Comparison of ENCODE assay signal across 10 mouse cellular contexts in genomic region chr14:86786866-86787265, GRCm38 (mm10).
A peak's percentile ranks its signal among the peaks of the same experiment; 100 is the strongest.
DNase-seq lines count a peak whose midpoint lies in the region; ATAC-seq and TF ChIP-seq lines count a peak whose summit lies in the region.
"Had no signal": no experiment of that assay in that cellular context is flagged by ENCODE, and none has a peak within 500 bp of the region (broad histone marks: within the 10 kb centered on the region; RNA-seq: fewer than 3 reads in every experiment).

No protein-coding gene starts in this region.

- no peaks in the 10 kb centered on the region for H3K9me3 ChIP-seq in kidney, postnatal 0 days (replicated peaks; ENCODE audit: low read length)
- H3K9me3 ChIP-seq in forebrain, postnatal 0 days (ENCODE audit: low read length) = no peaks in the 10 kb centered on the region
- no peaks in the 10 kb centered on the region for H3K9me3 ChIP-seq in midbrain, postnatal 0 days (ENCODE audit: low read length)
- H3K9me3 ChIP-seq: embryonic facial prominence, embryonic 15.5 days; limb, embryonic 15.5 days had no signal

- H3K4me3 ChIP-seq in kidney, postnatal 0 days (replicated peaks; ENCODE audit: low read depth, low read length) = no peak overlapping the region
- no peak overlapping the region for H3K4me3 ChIP-seq in forebrain, postnatal 0 days (ENCODE audit: low read depth, low read length)
- H3K4me3 ChIP-seq in midbrain, postnatal 0 days (ENCODE audit: low read depth, low read length) = no peak overlapping the region
- H3K4me3 ChIP-seq: embryonic facial prominence, embryonic 15.5 days; limb, embryonic 15.5 days had no signal

- H3K36me3 ChIP-seq in kidney, postnatal 0 days (ENCODE audit: insufficient read depth, low read length) = no peaks in the 10 kb centered on the region
- H3K36me3 ChIP-seq in forebrain, postnatal 0 days (ENCODE audit: insufficient read depth) = no peaks in the 10 kb centered on the region
- no peaks in the 10 kb centered on the region for H3K36me3 ChIP-seq in midbrain, postnatal 0 days (ENCODE audit: insufficient read depth, low read length)
- H3K36me3 ChIP-seq: embryonic facial prominence, embryonic 15.5 days; limb, embryonic 15.5 days had no signal

- no peaks in the 10 kb centered on the region for H3K27me3 ChIP-seq in kidney, postnatal 0 days (ENCODE audit: insufficient read depth, low read length)
- no peaks in the 10 kb centered on the region for H3K27me3 ChIP-seq in forebrain, postnatal 0 days (ENCODE audit: insufficient read depth, low read length)
- H3K27me3 ChIP-seq in midbrain, postnatal 0 days (ENCODE audit: insufficient read depth, low read length) = no peaks in the 10 kb centered on the region
- H3K27me3 ChIP-seq: embryonic facial prominence, embryonic 15.5 days; limb, embryonic 15.5 days had no signal

- no peak overlapping the region for H3K27ac ChIP-seq in kidney, postnatal 0 days
- no peak overlapping the region for H3K27ac ChIP-seq in forebrain, postnatal 0 days (ENCODE audit: low read depth, low read length)
- no peak overlapping the region for H3K27ac ChIP-seq in midbrain, postnatal 0 days (ENCODE audit: low read depth, low read length)
- H3K27ac ChIP-seq: embryonic facial prominence, embryonic 15.5 days; limb, embryonic 15.5 days had no signal

- no peak overlapping the region for H3K4me2 ChIP-seq in kidney, postnatal 0 days (ENCODE audit: low read length)
- no peak overlapping the region for H3K4me2 ChIP-seq in forebrain, postnatal 0 days (ENCODE audit: low read depth)
- H3K4me2 ChIP-seq in midbrain, postnatal 0 days (ENCODE audit: low read depth, low read length, poor library complexity, severe bottlenecking) = no peak overlapping the region
- H3K4me2 ChIP-seq: embryonic facial prominence, embryonic 15.5 days; limb, embryonic 15.5 days had no signal

- peak; percentile 11 for DNase-seq in kidney, postnatal 0 days (ENCODE audit: low spot score)
- DNase-seq in kidney, postnatal 25 days = no peak
- peak; percentile 75 for DNase-seq in embryo, embryonic 10.5 days (ENCODE audit: low spot score)
- peak; percentile 39 for DNase-seq in forebrain, postnatal 0 days
- peak; percentile 64 for DNase-seq in midbrain, postnatal 0 days (ENCODE audit: low spot score)
- no peak for DNase-seq in right cerebral cortex, postnatal 14 days
- DNase-seq in frontal cortex, adult 2 months (ENCODE audit: extremely low spot score in 1 of 2, low spot score in 1 of 2) = no peak
- DNase-seq: lung, postnatal 4 days had no signal

- no peak for TF ChIP-seq CTCF in kidney, postnatal 0 days (IDR thresholded peaks at IDR 0.05; ENCODE audit: low read depth)
- no peak for TF ChIP-seq CTCF in forebrain, postnatal 0 days (IDR thresholded peaks at IDR 0.05; ENCODE audit: low read depth)
- TF ChIP-seq CTCF in midbrain, postnatal 0 days (IDR thresholded peaks at IDR 0.05) = no peak

- 14% methylated on average over 8 of the region's 8 CpGs for WGBS in kidney, postnatal 0 days
- WGBS in forebrain, postnatal 0 days = 30% methylated on average over 8 of the region's 8 CpGs
- 28% methylated on average over 8 of the region's 8 CpGs for WGBS in midbrain, postnatal 0 days

- no peak overlapping the region for H3K9ac ChIP-seq in kidney, postnatal 0 days (ENCODE audit: low read depth, low read length)
- H3K9ac ChIP-seq in forebrain, postnatal 0 days = no peak overlapping the region
- no peak overlapping the region for H3K9ac ChIP-seq in midbrain, postnatal 0 days (replicated peaks; ENCODE audit: low read length, poor library complexity, severe bottlenecking)
- H3K9ac ChIP-seq: embryonic facial prominence, embryonic 15.5 days; limb, embryonic 15.5 days had no signal

- H3K4me1 ChIP-seq in kidney, postnatal 0 days (replicated peaks; ENCODE audit: insufficient read depth, low read length) = no peaks in the 10 kb centered on the region
- no peaks in the 10 kb centered on the region for H3K4me1 ChIP-seq in forebrain, postnatal 0 days (ENCODE audit: insufficient read depth)
- no peaks in the 10 kb centered on the region for H3K4me1 ChIP-seq in midbrain, postnatal 0 days (ENCODE audit: insufficient read depth, low read length)
- H3K4me1 ChIP-seq: embryonic facial prominence, embryonic 15.5 days had no signal

- no peak for ATAC-seq in kidney, postnatal 0 days (replicated peaks; ENCODE audit: low FRiP score, low read depth)
- ATAC-seq in forebrain, postnatal 0 days = peak; percentile 92
- no peak; the same call in 1 of the 2 replicates for ATAC-seq in midbrain, postnatal 0 days (ENCODE audit: low FRiP score)

Comparison
In these comparisons a context has a peak if more than half of its experiments do, and no peak if none do; other contexts are left out.
1. DNase-seq: peak in kidney, postnatal 0 days (single experiment), embryo, embryonic 10.5 days (single experiment), forebrain, postnatal 0 days (single experiment) and midbrain, postnatal 0 days (single experiment); none in kidney, postnatal 25 days (0 of 2), right cerebral cortex, postnatal 14 days (single experiment) and frontal cortex, adult 2 months (0 of 2).